Mouse (Mus musculus) right cerebral cortex, postnatal 10 days (tissue): ENCODE measurements around the gene Tssk3.
"Not testable (repeated sequence)": the region's sequence is repeated elsewhere in the genome, so short reads cannot be mapped to it uniquely, and the experiment has no call there.

ENCODE experiments used
- DNase-seq, 2 experiments: peaks; one replicate each; pipeline ENCODE4 v3.0.0; 2021; ENCODE audit warnings: low spot score in 2 of 2

The Tssk3 gene

DNA sequence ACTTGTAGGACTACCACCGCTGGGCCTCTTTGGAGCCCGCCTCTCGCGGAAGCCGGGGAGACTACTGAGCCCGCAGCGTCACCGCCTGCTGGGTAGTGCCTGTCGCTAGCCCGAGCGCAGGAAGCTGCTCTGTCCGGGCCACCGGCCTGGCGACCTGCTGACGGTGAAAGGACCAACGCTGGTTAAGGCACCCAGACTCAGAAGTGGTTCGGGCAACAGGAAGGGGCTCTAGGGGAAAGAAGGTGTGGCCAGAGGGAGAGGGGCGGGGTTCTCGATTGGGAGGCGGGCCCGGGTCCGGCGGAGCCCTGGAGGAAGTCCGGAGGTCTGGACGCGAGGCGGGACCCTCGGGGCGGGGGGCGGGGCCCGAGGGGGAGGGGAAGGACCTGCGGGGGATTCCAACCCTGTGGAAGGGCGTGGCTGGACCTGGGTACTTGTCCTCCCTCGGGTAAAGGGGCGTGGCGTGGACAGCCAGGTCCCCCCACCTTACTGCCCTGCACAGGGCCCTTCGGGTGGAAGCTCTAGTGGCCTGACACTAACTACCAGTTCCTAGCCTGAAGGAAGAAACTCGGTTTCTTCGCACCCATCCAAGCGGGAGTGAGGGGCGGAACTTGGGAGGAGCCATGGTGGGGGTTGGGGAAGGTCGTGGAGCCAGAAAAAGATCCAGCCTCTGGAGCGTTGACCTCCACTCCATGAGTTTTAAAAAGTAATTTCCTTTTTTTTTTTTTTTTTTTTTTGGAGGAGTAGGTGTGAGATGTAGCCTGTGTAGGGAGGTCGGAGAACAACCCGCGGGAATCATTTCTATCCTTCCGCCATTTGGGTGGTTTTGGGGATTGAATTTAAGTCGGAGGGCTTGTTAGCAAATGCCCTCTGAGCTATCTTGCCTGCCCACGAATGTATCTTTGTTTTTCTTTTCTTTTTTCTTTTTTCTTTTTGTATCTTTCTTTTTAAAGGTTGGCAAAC lies 10.1 kb upstream of the Tssk3 start:
- peak; percentile 85 to 86 for DNase-seq

DNA sequence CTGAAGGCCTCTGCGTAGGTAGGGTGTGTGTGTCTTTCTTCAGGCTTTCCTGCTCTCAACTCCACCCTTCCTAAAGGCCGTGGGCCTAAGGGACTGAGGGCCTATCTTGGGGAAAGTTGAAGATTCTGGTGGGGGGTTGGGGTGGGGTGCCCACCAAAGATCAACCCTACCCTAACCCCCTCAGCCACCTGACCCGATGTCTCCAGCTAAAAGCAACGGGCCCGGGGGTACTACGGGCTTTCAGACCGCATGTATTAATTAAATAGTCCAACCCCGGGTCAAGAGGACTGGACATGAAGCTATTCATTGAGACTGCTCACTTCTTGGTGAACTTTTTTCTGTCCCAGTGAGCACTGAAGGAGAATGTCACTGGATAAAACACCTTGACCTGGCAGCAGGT lies 9.2 kb upstream of the Tssk3 start:
- no peak for DNase-seq

DNA sequence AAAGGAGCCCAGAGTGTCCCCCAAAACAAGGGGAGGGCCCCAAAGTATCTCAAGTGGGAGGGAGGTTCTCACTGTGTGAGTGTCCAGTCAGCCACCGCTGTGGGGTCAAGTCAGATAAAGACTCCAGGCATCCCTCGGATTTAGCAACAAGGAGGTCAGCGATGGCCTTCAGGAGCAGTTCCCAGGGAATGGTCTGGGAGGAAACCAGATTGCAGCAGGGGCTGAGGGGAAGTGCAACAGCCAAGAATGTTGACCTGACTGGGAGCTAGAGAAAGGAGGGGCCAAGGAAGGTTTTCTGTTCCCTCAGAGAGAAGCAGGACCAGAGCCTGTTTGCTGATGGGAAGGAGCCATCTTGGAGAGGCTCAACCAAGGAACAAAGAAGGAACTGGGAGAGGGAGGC lies 8.1 kb upstream of the Tssk3 start:
- DNase-seq = no peak

DNA sequence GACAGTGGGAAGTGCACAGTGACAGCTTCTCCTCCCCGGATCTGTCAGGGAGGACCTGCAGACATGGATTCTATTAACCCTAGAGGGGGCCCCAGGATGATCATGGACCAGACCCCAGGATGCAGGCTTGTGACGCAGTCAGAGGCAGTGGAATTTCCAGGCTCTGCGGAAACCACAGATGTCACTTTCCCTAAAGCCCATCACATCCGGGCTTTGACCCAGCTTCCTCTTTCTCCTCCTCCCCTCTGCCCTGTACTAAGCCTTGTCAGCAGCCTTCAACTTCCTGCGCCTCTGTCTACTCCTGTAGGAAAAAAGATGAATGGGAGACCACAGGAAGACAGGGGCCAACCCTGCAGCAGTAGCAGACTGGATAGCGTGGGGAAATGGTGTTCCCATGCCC lies 5.8 kb upstream of the Tssk3 start:
- peak; percentile 49 to 71 for DNase-seq

DNA sequence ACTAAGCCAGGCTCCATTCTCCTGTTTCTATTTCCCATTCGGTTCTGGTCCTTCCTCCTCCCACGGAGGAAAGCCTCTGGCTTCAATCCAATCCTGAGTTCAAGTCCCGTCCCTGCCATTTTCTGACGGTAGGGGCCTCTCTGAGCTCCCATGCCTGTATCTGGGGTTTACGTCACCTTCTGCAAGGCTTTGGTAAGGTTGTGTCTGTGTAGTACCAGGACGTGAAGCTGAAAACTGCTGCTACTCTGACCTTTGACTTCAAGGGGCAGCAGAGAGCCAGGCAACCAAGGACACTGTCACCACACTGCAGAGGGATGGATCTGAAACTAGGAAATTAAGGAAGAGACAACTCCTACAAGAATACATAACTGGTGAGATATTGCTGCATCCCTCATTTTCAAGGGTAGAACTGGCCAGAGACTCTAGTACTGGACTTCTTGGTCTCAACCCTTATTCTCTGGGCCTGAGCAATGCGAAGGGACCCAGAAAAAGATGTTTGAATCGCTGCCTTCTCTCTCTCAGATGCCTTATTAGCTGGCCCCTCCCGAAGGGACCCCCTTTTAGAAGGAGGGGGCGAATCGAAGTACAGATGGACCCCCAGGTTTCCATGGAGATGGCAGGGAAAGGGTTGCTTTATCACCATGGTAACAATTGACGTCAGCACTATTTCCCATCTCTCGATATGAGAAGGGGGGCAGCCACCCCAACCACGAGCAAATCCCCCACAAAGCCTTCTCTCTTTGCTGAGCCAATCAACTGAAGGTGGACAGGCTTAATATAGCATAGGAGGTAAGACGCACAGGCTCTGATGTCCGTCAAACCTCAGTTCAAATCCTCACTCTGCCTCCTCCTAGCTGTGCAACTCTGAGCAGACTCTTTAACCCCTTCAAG lies 5.1 kb upstream of the Tssk3 start:
- DNase-seq = peak; percentile 87 to 94

DNA sequence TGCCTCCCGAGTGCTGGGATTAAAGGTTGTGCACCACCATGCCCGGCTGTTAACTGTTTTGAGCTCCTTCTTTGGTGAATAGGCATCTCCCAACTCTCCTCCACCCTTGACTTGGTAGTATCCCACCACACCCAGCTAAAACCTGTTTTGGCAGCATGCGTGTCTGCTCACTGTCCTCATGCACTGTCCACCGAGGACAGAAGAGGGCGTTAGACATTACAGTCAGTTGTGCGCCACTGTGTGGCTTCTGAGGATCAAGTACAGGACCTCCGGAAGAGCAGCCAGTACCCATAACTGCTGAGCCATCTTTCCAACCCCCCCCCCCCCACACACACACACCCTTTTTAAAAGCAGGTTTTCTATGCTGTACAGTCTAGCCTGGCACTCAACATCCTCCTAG lies 3.9 kb upstream of the Tssk3 start:
- DNase-seq = no peak

DNA sequence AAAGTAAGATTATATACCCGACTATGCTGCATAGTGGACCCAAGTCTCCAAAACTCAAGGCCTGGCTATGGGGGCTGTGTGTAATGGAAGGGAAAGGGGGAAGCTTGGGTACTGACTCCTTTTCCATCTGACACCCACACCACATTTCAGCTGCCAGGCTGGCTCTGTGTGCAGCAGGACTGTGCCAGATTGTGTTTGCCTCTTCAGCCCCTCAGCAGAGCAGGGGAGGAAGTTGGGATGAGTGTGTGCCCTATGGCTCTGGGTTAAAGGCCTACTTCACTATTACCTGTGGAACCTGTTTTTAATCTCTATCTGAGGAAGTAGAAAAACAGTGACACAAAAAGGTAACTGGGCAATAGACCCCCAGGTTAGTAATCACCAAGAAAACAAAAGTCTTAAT lies 9.7 kb downstream of the Tssk3 start:
- DNase-seq = no peak

DNA sequence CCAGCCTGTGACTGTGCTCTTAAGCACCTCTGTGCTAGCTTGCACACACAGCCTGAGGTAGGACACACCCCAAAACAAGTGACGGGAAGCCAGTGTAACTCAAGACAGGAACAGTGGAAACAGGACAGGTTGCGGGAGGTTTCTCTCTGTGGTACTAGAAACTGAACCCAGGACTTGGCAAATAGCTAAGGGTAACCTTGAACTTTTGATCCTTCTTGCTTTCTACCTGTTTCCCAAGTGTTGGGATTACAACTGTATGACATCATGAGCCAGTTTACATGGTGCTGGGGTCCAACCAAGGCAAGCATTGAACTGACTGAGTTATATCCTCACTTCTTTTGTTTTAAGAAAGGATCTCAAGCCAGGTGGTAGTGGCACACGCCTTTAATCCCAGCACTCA lies 11.0 kb downstream of the Tssk3 start:
- DNase-seq = no peak

DNA sequence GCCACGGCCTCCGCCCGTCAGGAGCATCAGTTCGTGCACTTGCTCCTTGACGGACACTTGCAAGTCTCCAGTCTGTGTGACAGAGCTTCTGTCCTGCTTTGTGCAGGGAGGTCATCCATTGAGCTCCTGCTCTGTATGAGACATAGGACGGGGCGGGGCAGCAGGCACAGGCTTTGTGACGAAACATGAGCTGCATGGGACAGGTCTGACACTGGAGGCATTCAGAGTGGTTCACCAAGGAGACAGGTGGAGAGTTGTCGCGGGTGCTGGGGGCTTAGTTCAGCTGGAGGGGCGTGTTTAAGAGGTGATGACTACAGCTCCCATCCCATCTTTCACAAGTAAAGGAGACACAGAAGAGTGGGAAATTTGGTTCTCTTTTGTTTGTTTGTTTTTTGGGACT lies 14.8 kb downstream of the Tssk3 start:
- DNase-seq = no peak

DNA sequence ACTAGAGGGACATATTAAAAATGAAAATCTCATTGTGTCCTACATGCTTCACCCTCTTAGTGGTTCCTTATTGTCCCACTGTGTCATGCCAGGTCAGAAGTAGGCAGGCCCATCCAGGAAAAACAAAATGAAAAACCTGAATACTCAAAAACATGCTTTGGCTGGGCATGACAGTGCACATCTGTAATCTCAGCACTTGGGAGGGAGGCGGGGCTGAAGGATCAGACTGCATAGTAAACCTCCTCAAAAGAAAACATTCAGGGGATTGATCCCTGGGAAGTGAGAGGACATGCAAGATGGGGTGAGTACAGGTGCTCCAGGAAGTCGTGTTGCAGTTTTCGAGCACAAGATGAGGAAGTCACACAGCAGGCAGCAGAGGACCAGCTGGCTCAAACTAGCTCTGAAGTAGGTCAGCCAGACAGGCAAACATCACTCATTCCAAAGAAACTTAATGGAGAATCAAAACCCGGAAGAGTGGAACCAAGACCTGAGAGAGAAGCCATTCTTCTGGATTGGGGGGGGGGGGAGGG lies 26.5 kb downstream of the Tssk3 start:
- DNase-seq = no peak

DNA sequence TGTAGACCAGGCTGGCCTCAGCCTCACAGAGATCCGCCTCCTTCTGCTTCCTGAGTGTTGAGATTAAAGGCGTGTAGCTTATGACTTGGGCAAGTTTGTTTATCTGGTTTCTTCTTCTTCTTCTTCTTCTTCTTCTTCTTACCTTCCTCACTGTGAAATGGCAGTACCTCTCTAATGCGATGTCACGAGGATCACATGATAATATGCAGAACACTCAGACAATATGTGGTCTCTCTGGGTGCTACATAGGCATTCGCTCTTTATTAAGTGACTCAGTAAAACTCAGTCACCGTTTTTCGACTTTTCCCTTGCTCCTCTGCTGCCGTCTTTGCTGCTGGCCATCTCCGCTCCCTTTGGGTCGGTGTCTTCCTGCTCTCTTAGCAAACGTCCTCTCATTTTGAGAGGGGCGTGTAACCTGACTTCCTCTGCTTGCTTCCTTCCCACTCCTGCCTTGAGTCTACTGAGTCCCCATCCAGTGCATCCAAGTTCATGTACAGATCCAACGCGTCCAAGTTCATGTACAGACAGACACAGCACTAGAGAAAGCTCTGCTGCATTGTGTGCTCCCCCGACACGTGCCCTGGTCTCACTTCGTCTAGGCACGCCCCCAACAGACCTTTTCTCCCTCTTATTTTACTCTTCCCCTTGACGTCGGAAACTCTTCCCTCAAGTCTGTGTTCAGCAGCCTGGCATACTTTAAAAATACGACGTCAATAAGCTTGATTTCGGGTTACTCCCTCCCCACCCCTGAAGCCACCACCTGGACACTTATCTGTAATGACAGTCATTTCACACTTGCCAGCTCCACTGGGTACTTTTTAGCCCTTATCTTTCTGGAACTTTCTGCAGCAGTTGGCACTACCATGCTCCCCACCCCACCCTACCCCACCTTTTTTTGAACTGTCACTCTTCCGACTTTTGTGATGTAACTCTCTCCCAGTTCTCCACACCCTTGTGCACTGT lies 27.4 kb downstream of the Tssk3 start:
- DNase-seq = no peak

DNA sequence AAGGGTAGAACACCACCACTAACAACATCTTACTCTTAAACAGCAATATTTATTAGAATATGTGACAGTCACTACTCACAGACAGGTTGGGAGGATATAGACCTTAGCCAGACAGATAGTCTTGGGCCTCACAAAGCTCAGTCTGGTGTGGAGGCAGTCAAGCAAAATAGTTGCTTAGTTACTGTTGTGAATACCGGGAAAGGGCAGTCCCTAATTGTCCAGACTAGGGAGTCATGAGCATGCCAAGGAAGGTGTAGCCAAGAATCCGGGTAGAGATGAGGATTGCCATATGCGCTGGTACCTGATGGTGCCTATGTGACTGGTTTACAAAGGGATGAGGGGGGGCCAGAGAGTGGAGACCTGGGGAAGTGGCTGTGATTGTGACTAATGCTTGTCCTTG lies 28.7 kb downstream of the Tssk3 start:
- DNase-seq = no peak

DNA sequence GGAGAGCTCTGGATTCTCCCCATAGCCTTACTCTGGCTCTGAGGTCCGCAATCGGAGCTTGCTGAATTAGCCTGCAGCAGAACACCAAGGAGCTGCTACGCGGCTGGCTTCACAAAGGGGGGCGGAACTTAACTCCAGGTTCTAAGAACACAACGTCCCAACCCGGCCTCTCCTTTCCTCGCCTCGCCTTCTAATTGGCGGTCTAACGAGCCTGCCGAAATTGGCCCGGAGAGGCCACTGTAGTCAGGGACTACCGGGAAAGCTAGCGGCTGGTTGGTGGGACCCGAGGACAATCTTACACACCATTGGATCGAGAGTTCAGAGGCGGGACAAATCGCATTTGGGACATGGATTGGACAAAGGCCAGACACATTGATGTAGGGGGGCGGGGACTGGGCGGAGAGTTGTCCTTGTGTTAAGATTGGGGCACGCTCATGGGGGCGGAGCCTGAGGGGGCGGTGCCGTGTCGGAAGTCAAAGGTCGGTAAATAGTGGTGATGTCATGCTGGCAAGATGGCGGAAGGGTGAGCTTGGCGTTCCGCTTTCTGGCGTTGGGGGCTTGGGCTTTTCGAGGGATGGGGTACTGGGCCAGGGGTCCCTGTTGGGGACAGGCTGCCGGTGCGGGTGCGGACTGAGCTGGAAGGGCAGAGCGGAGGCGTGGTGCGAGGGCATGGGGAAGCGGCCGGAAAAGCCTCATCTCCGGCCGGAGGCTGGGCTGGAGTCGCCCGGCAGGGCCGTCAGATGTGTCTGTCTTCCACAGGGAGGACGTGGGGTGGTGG lies 29.4 kb downstream of the Tssk3 start, which contains the start of gene Bsdc1:
Bsdc1 (plus strand) TSS at position 399 of the 778 bp plus-strand sequence.
- DNase-seq = peak; percentile 99 to 100

DNA sequence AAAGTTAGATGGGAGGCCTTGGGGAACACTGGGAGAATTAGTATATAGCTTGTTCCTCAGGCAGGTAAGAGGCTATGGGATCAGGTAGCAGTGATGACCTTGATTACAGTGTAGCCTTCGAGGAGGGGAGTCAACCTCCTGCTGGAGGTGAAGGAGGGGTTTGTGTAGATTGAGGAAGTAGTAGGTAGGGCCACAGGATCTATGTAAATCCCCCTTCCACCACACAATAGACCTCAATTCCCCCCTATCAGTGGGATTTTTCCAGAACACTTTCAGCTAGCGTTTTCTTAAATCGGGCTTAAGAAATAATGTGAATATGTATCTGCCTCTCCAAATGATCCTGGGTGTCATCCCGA lies 30.0 kb downstream of the Tssk3 start:
- DNase-seq = no peak

DNA sequence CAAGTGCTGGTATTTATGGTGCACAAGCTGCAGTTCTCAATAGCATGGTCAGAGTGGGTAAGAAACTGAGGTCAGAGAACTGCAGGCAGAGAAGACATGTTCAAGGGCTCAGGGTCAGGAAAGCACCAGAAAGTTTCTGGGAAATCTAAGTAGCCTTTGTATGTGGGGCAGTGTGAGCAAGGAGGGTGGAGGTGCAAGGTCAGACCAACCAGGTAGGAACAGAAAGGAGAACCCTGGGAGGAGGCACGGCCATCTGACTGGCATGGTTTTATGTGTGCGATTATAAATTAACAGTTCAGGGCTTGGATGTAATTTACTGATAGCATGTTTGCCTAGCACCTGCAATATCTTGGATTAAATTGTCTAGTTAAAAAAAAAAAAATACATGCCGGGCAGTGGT lies 31.1 kb downstream of the Tssk3 start:
- DNase-seq = no peak

DNA sequence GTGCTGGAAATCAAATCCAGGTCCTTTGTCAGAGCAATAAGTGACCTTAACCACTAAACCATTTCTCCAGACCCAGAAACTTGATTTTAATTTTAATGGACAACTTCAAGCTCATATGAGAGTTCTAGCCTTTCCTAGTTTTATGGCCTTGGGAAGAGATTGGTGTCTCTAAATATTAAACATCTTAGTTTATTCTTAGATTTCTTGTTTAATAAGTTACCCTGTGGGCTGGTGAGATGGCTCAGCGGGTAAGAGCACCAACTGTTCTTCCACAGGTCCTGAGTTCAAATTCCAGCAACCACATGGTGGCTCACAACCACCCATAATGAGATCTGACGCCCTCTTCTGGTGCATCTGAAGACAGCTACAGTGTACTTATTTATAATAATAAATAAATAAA lies 33.5 kb downstream of the Tssk3 start:
- DNase-seq = not testable (repeated sequence)

DNA sequence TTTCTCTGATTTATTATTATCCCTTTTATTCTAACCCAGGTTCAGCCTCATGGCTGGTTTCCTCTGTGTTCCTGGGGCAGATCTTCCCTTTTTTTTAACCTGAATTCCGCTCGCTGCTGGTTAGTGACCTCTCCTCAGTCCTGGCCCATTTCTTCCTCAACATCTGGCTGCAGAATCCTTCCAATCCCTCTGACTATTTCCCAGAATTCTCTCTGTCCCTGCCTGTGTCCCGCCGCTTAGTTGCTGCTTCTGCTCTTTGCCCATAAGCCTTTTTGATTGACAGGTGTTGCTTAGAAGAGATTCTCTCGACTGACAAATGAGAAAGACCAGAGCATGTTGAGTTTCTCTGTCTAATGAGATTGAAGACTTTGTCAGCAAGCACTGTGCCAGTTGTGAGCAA lies 34.7 kb downstream of the Tssk3 start:
- DNase-seq = no peak

DNA sequence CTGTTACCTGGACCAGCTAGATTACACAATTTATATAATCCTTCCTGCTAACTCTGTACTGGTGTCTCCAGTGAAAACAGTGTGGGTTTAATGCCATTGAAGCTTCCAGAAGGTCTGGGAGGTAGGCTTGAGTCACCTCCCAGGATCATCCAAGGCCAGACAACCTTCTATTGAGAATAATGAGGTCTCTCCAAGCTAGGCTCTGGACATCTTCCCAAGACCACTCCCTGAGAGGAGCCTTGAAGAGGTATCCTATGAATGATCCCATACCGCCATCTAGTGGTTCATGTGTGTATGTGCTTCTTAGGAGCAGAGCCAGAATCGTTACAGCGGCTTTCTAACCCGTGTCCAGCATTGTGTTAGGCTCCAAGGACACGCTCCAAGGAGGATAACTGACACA lies 35.6 kb downstream of the Tssk3 start:
- DNase-seq = peak; percentile 74 to 80

DNA sequence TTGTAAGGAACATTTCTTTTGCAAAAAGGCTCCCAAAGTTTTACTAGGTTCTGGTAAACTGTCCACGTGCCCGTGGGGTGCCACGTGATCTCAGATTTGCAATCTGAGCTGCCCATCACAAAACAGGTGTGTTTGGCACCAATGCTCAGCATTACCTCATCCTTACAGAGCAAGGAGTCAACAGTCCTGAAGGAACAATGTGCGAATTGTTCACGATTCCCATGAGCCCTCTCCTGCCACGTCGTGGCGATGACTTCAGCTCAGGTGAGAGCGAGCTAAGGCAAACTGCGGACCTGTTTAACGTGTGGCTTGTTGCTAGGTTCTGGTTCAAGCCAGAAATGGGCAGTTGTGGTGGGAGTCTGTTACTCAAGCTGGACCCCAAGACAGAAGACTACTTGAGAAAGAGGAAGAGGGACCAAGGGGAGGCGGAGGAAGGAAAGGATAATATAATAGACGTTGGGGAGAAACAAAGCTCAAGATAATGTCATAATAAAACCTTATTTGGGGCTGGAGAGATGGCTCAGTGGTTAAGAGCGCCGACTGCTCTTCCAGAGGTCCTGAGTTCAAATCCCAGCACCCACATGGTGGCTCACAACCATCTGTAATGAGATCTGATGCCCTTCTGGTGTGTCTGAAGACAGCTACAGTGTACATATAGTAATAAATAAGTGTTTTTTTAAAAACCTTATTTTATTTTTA lies 39.2 kb downstream of the Tssk3 start:
- DNase-seq = no peak

DNA sequence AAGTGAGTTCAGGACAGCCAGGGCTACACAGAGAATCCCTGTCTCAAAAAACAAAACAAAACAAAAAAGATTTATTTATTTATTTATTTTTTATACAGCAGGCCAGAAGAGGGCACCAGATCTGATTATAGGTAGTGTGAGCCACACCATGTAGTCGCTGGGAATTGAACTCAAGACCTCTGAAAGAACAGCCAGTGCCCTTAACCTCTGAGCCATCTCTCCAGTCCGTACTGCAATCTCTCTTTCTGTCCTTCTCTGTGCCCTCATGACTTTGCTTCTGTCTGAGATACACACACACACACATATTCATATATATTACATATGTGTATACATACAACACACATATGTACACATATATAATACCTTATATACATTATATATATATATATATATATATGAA lies 40.0 kb downstream of the Tssk3 start:
- no peak for DNase-seq
